8 mouse cellular contexts compared by ENCODE assay signal in the genomic region with DNA sequence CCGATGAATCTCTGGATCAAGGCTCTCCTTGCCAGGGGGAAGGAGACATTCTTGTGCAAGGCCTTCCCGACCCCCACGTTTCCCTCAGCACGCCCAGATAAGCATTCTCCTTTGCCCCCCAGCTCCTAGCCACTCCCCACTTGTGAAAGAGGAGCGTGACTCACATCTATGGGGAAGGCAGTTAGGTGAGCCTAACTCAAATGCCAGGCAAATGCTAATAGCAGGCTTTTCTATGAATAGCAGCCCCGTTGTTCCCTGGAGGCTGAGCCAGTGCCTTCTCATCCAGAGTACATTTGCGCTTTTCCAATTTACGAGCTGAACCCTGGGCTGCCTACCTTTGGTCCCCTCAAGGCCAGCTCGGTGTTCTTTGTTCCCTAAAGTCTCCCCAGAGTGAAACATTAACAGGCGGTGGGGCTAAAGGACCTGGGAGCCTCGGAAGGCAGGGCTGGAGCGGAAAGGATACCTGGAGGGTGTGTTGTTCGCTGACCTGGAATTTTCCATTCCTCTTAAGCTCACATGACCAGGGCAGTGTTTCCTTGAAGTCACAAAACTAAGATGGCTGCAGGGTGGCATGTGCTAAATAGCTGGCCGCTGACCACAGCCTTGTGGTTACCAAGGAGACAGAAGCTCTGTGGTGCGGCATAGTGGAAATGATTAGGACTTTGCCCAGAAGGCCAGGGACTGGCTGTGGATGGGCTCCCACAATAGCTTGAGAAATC.
A peak's percentile ranks its signal among the peaks of the same experiment; 100 is the strongest.
DNase-seq lines count a peak whose midpoint lies in the region; ATAC-seq and TF ChIP-seq lines count a peak whose summit lies in the region.

No protein-coding gene starts in this region.

- intact Hi-C loops in heart, postnatal 25 days (cut with DNase I) = no loop called here

- no peak for TF ChIP-seq EP300 in heart, postnatal 0 days (IDR thresholded peaks at IDR 0.05; ENCODE audit: low read depth)

- no peak overlapping the region for H3K4me2 ChIP-seq in heart, postnatal 0 days (ENCODE audit: low read depth, low read length)
- H3K4me2 ChIP-seq in embryonic facial prominence, embryonic 14.5 days (ENCODE audit: low read depth, low read length) = no peak overlapping the region
- H3K4me2 ChIP-seq in midbrain, embryonic 12.5 days (replicated peaks) = no peak overlapping the region

- H3K9ac ChIP-seq in heart, postnatal 0 days (replicated peaks; ENCODE audit: low read depth, low read length) = no peak overlapping the region
- peak overlapping the region; percentile 30; the same call in 1 of the 2 replicates for H3K9ac ChIP-seq in embryonic facial prominence, embryonic 14.5 days (ENCODE audit: low read depth, low read length)
- no peak overlapping the region for H3K9ac ChIP-seq in midbrain, embryonic 12.5 days (replicated peaks)

- no peak overlapping the region for H3K4me3 ChIP-seq in heart, postnatal 0 days (ENCODE audit: low read depth, low read length)
- H3K4me3 ChIP-seq in embryonic facial prominence, embryonic 14.5 days (ENCODE audit: low read depth, low read length) = no peak overlapping the region
- H3K4me3 ChIP-seq in midbrain, embryonic 12.5 days = no peak overlapping the region

- ATAC-seq in heart, postnatal 0 days (ENCODE audit: insufficient read depth, low read depth) = no peak
- no peak for ATAC-seq in embryonic facial prominence, embryonic 14.5 days (ENCODE audit: low read depth)
- peak; percentile 27; the same call in 1 of the 2 replicates for ATAC-seq in midbrain, embryonic 12.5 days (ENCODE audit: low FRiP score, low read depth)

- no peaks in the 10 kb centered on the region for H3K36me3 ChIP-seq in heart, postnatal 0 days (replicated peaks; ENCODE audit: control insufficient read depth, insufficient read depth, low read length)
- H3K36me3 ChIP-seq in embryonic facial prominence, embryonic 14.5 days (ENCODE audit: control insufficient read depth, insufficient read depth, low read length) = no peaks in the 10 kb centered on the region
- no peaks in the 10 kb centered on the region for H3K36me3 ChIP-seq in midbrain, embryonic 12.5 days

- DNase-seq in heart, postnatal 0 days (ENCODE audit: low spot score) = peak; percentile 29
- DNase-seq in heart, adult 8-10 months (ENCODE audit: low spot score) = no peak
- DNase-seq in embryonic facial prominence, embryonic 14.5 days (ENCODE audit: low spot score) = peak; percentile 54
- DNase-seq in kidney, postnatal 36 days = peak; percentile 84 to 95
- no peak for DNase-seq in spleen, adult 12 weeks (ENCODE audit: low spot score)
- no peak for DNase-seq in right cerebral cortex, postnatal 4 days
- no peak for DNase-seq in heart, postnatal 25 days (ENCODE audit: low spot score)

- H3K4me1 ChIP-seq in heart, postnatal 0 days (ENCODE audit: control insufficient read depth, insufficient read depth) = peaks cover 31% of the 10 kb centered on the region
- H3K4me1 ChIP-seq in embryonic facial prominence, embryonic 14.5 days (ENCODE audit: control insufficient read depth, insufficient read depth, low read length) = peaks cover 30% of the 10 kb centered on the region
- peaks cover 29% of the 10 kb centered on the region for H3K4me1 ChIP-seq in midbrain, embryonic 12.5 days

- H3K27ac ChIP-seq in heart, postnatal 0 days (ENCODE audit: low read depth) = peak overlapping the region; percentile 28; the same call in 1 of the 2 replicates
- 0 out of 2 replicates have a peak overlapping the region, but pooled peaks have one; percentile 44 for H3K27ac ChIP-seq in embryonic facial prominence, embryonic 14.5 days (replicated peaks; ENCODE audit: low read depth, low read length)
- 0 out of 2 replicates have a peak overlapping the region, but pooled peaks have one; percentile 20 for H3K27ac ChIP-seq in midbrain, embryonic 12.5 days (replicated peaks)

- no peak for TF ChIP-seq CTCF in heart, postnatal 0 days (IDR thresholded peaks at IDR 0.05; ENCODE audit: low read depth)

- H3K9me3 ChIP-seq in heart, postnatal 0 days (replicated peaks; ENCODE audit: control insufficient read depth, low read length) = no peaks in the 10 kb centered on the region
- no peaks in the 10 kb centered on the region for H3K9me3 ChIP-seq in embryonic facial prominence, embryonic 14.5 days (ENCODE audit: control insufficient read depth, low read length)
- H3K9me3 ChIP-seq in midbrain, embryonic 12.5 days = no peaks in the 10 kb centered on the region

- no peaks in the 10 kb centered on the region for H3K27me3 ChIP-seq in heart, postnatal 0 days (ENCODE audit: control insufficient read depth, insufficient read depth, low read length)
- H3K27me3 ChIP-seq in embryonic facial prominence, embryonic 14.5 days (replicated peaks; ENCODE audit: control insufficient read depth, insufficient read depth, low read length) = no peaks in the 10 kb centered on the region
- no peaks in the 10 kb centered on the region for H3K27me3 ChIP-seq in midbrain, embryonic 12.5 days

- WGBS in heart, postnatal 0 days = 52% methylated on average over 15 of the region's 15 CpGs
- 53% methylated on average over 15 of the region's 15 CpGs for WGBS in embryonic facial prominence, embryonic 14.5 days
- 58% methylated on average over 15 of the region's 15 CpGs for WGBS in midbrain, embryonic 12.5 days

Comparison
In these comparisons a context has a peak if more than half of its experiments do, and no peak if none do; other contexts are left out.
1. DNase-seq: peak in heart, postnatal 0 days (single experiment), embryonic facial prominence, embryonic 14.5 days (single experiment) and kidney, postnatal 36 days (2 of 2); none in heart, adult 8-10 months (single experiment), spleen, adult 12 weeks (single experiment), right cerebral cortex, postnatal 4 days (single experiment) and heart, postnatal 25 days (single experiment).
2. Peak in every context shown above with its lines, with median percentiles within 50 percentile points of each other: H3K27ac ChIP-seq.